Mouse (Mus musculus) right cerebral cortex, postnatal 25 days (tissue): ENCODE measurements around the gene Prpf38b.
A peak's percentile ranks its signal among the peaks of the same experiment; 100 is the strongest.

ENCODE experiments used
- DNase-seq: peaks from one replicate; pipeline ENCODE4 v3.0.0; 2022

The Prpf38b gene

GRCm38 (mm10) chr3:108911548-108912413, at the start of gene Prpf38b:
Gene Prpf38b, minus strand, starts transcription at chr3:108911727.
- DNase-seq: peak; percentile 96

GRCm38 (mm10) chr3:108961226-108961625, 49.7 kb upstream of the Prpf38b start:
- no peak for DNase-seq

- DNase-seq: no peak
These were observed 48.3 kb upstream of the Prpf38b start for GRCm38 (mm10) chr3:108959680-108960295.

- DNase-seq: no peak
These were observed 46.4 kb upstream of the Prpf38b start for GRCm38 (mm10) chr3:108957976-108958375.

GRCm38 (mm10) chr3:108940996-108941395, 29.5 kb upstream of the Prpf38b start:
- DNase-seq: no peak

- no peak for DNase-seq
These were observed 28.6 kb upstream of the Prpf38b start, which contains the start of gene Gm9857 for GRCm38 (mm10) chr3:108940001-108940633. Gene Gm9857, minus strand, starts transcription at chr3:108940445.

- no peak for DNase-seq
These were observed 28.0 kb upstream of the Prpf38b start, which contains the start of gene Henmt1 for GRCm38 (mm10) chr3:108939573-108939972. Gene Henmt1, plus strand, starts transcription at chr3:108939873.

- DNase-seq: no peak
These were observed 27.2 kb upstream of the Prpf38b start for GRCm38 (mm10) chr3:108938691-108939090.

- DNase-seq: no peak
These were observed 22.0 kb upstream of the Prpf38b start for GRCm38 (mm10) chr3:108933557-108933956.

GRCm38 (mm10) chr3:108926308-108926707, 14.8 kb upstream of the Prpf38b start:
- no peak for DNase-seq

GRCm38 (mm10) chr3:108925677-108926076, 14.2 kb upstream of the Prpf38b start:
- DNase-seq: no peak

- DNase-seq: no peak
These were observed 10.3 kb upstream of the Prpf38b start for GRCm38 (mm10) chr3:108921822-108922221.

GRCm38 (mm10) chr3:108920442-108921070, 9.0 kb upstream of the Prpf38b start:
- no peak for DNase-seq

GRCm38 (mm10) chr3:108918852-108919251, 7.3 kb upstream of the Prpf38b start:
- DNase-seq: no peak

GRCm38 (mm10) chr3:108917986-108918385, 6.5 kb upstream of the Prpf38b start:
- DNase-seq: no peak

GRCm38 (mm10) chr3:108916857-108917256, 5.3 kb upstream of the Prpf38b start:
- DNase-seq: no peak

GRCm38 (mm10) chr3:108915999-108916398, 4.5 kb upstream of the Prpf38b start:
- DNase-seq: no peak

- DNase-seq: no peak
These were observed 413 bp downstream of the Prpf38b start for GRCm38 (mm10) chr3:108911081-108911547.

- DNase-seq: no peak
These were observed 1.0 kb downstream of the Prpf38b start for GRCm38 (mm10) chr3:108910303-108911080.

- DNase-seq: no peak
These were observed 8.6 kb downstream of the Prpf38b start for GRCm38 (mm10) chr3:108902934-108903333.

- DNase-seq: no peak
These were observed 9.5 kb downstream of the Prpf38b start for GRCm38 (mm10) chr3:108902038-108902437.

GRCm38 (mm10) chr3:108900681-108901080, 10.8 kb downstream of the Prpf38b start:
- no peak for DNase-seq
